Mouse (Mus musculus) embryonic facial prominence, embryonic 14.5 days (tissue): ENCODE results near the gene Lman1l. TPM values are rescaled to one million over a fixed set of nuclear protein-coding genes. Genes with fewer than 3 reads are reported as not detected.

Experiments
- ATAC-seq: fragments of 200-750 bp; cut with Nextera tagmentation; 2 replicates; pipeline ENCODE4 v1.8.0; 2017; ENCODE audit warnings: low read depth, moderate number of reproducible peaks, moderate TSS enrichment
- DNase-seq: peaks from one replicate; pipeline ENCODE4 v3.0.0-alpha.2; 2015; ENCODE audit warnings: low spot score
- H3K27ac ChIP-seq: fragments of 300-500 bp; sonication (generic); replicated peaks from 2 replicates; pipeline ENCODE4 v1.5.1; 2014; ENCODE audit warnings: low read depth, mild to moderate bottlenecking, low read length, moderate library complexity
- H3K27me3 ChIP-seq: fragments of 300-500 bp; sonication (generic); replicated peaks from 2 replicates; pipeline ENCODE4 v1.6.1; 2014; ENCODE audit warnings: low read length; ENCODE audit not compliant: control insufficient read depth, insufficient read depth
- H3K36me3 ChIP-seq: fragments of 300-500 bp; sonication (generic); 2 replicates; pipeline ENCODE4 v1.6.1; 2014; ENCODE audit warnings: low read length, mixed read lengths; ENCODE audit not compliant: control insufficient read depth, insufficient read depth
- H3K4me1 ChIP-seq: fragments of 300-500 bp; sonication (generic); 2 replicates; pipeline ENCODE4 v1.6.1; 2014; ENCODE audit warnings: antibody characterized with exemption, low read length; ENCODE audit not compliant: control insufficient read depth, insufficient read depth
- H3K4me2 ChIP-seq: fragments of 300-500 bp; sonication (generic); 2 replicates; pipeline ENCODE4 v1.6.1; 2014; ENCODE audit warnings: low read depth, mild to moderate bottlenecking, low read length, moderate library complexity, mixed read lengths
- H3K4me3 ChIP-seq: fragments of 300-500 bp; sonication (generic); 2 replicates; pipeline ENCODE4 v1.5.1; 2014; ENCODE audit warnings: low read depth, mild to moderate bottlenecking, low read length
- H3K9ac ChIP-seq: fragments of 300-500 bp; sonication (generic); 2 replicates; pipeline ENCODE4 v1.6.1; 2014; ENCODE audit warnings: low read depth, mild to moderate bottlenecking, low read length, moderate library complexity, mixed read lengths
- H3K9me3 ChIP-seq: fragments of 300-500 bp; sonication (generic); 2 replicates; pipeline ENCODE4 v1.6.1; 2016; ENCODE audit warnings: low read length; ENCODE audit not compliant: control insufficient read depth
- WGBS: fragments of 180-500 bp; shearing (Covaris S2); extraction: QIAGEN DNeasy Blood & Tissue Kit; methylation state at CpG from one replicate; pipeline ENCODE4 v1.1.7; 2014; 5-methylcytosine and 5-hydroxymethylcytosine counted together
- polyA plus RNA-seq: library from polyadenylated mRNA; unstranded; fragments of >200 nt; fragmentation: Nextera tagmentation; extraction: Ambion mirVana; gene quantifications from 2 replicates; pipeline ENCODE4 v1.2.1, GENCODE M21; 2014

The Lman1l gene
- polyA plus RNA-seq, 1 experiment from 2014 or later, result not detected

DNA sequence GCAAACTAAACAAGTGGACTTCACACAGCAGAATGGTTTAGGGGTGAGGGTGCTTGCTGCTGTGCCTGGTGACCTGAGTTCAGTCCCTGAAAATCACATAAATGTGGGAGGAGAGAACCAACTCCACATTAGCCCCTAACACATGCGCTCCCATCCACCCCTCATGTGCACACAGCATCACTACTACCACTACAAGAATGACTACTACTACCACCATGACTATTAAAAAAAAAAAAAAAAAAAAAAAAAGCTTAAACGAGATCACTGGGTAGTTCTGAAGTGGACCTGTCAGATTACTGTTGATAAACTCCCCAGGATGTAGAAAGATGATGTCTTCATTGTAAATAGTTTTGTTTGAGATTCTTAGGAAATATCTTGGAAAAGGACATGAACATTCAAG, 61.0 kb downstream of the Lman1l start:
- Histone ChIP-seq H3K27ac (no peak overlapping the region), H3K4me1 (peaks cover 21% of the 10 kb centered on the region), H3K9me3 (no peaks in the 10 kb centered on the region), H3K9ac (no peak overlapping the region), H3K36me3 (no peaks in the 10 kb centered on the region), H3K4me2 (no peak overlapping the region), H3K4me3 (no peak overlapping the region), H3K27me3 (no peaks in the 10 kb centered on the region)
- DNase-seq (no peak), ATAC-seq (no peak)
- 77% methylated on average over 2 of the region's 2 CpGs for WGBS

DNA sequence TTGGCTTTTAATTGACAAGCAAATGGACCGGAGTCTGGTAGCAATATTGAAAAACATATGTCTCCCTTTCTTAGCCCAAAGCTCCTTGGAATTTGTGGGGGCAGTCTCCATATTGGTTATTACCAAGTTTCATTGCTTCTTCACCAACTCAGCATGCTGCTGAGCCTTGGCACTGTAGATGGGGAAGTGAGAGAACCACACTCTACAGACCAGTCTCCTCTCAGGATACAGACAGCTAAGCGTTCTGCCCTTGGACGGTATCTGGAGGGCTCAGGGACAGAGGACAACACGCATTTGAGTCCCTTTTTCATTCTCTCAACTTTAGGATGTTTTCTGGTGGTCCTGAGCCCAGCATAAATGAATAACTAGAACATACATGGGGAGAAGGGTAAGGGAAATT, 61.9 kb downstream of the Lman1l start:
- peaks cover 21% of the 10 kb centered on the region for H3K4me1 ChIP-seq
- H3K36me3 ChIP-seq, result no peaks in the 10 kb centered on the region
- ATAC-seq, result no peak
- no peak overlapping the region for H3K4me3 ChIP-seq
- WGBS, result 81% methylated on average over 4 of the region's 4 CpGs
- H3K4me2 ChIP-seq, result no peak overlapping the region
- H3K27ac ChIP-seq, result no peak overlapping the region
- no peak overlapping the region for H3K9ac ChIP-seq
- no peaks in the 10 kb centered on the region for H3K9me3 ChIP-seq
- H3K27me3 ChIP-seq, result no peaks in the 10 kb centered on the region
- no peak for DNase-seq

DNA sequence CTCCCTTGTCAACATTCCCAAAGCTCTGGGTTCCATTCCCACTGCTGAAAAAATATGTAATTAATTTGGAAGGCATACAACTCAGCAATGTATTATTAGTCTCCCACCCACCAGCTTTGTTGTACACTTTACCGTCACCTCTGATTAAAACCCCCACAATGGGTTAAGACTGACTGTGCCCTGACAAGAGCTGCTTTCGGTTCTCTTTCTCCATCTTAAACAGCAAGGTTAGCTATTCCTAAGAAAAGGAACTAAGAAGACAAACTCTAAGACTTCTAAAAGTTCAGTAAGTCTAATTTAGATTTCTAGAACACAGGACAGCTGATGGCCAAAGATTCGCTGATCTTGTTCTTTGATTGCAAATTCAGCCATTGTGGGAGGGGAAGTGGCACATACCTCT, 63.4 kb downstream of the Lman1l start:
- Histone ChIP-seq H3K27me3 (no peaks in the 10 kb centered on the region), H3K4me1 (peaks cover 15% of the 10 kb centered on the region), H3K9ac (no peak overlapping the region), H3K9me3 (no peaks in the 10 kb centered on the region), H3K4me2 (no peak overlapping the region), H3K4me3 (no peak overlapping the region), H3K27ac (no peak overlapping the region), H3K36me3 (no peaks in the 10 kb centered on the region)
- DNase-seq (no peak), ATAC-seq (no peak)
- 77% methylated on average over 3 of the region's 3 CpGs for WGBS

Other genes starting within 250 kb of the Lman1l start
- gene Ppcdc, start 180.7 kb downstream of the Lman1l start, polyA plus RNA-seq, result 20.2 and 25.2 TPM in 2 replicates
- 10.9 and 14.5 TPM in 2 replicates for gene Scamp5, start 152.7 kb downstream of the Lman1l start, polyA plus RNA-seq
- gene Rpp25, start 116.7 kb downstream of the Lman1l start, polyA plus RNA-seq, result 0.86 and 1.4 TPM in 2 replicates
- gene Cox5a, start 99.5 kb downstream of the Lman1l start, polyA plus RNA-seq, result 479 and 555 TPM in 2 replicates
- gene Fam219b, start 83.2 kb downstream of the Lman1l start, polyA plus RNA-seq, result 21.1 and 24.2 TPM in 2 replicates
- 40.4 and 44.5 TPM in 2 replicates for gene Mpi, start 68.0 kb downstream of the Lman1l start, polyA plus RNA-seq
- gene Scamp2, start 59.8 kb downstream of the Lman1l start, polyA plus RNA-seq, result 79.4 and 81.4 TPM in 2 replicates
- gene Ulk3, start 31.3 kb downstream of the Lman1l start, polyA plus RNA-seq, result 9.4 and 11.4 TPM in 2 replicates
- not detected in 2 replicates for gene Cplx3, start 14.5 kb downstream of the Lman1l start, polyA plus RNA-seq
- 25.7 and 26.6 TPM in 2 replicates for gene Csk, start 32.9 kb upstream of the Lman1l start, polyA plus RNA-seq
- not detected in 2 replicates for gene Cyp1a2, start 62.9 kb upstream of the Lman1l start, polyA plus RNA-seq
- 0.08 TPM in 1 of 2 replicates, not detected in the other for gene Cyp1a1, start 67.2 kb upstream of the Lman1l start, polyA plus RNA-seq
- gene Edc3, start 87.8 kb upstream of the Lman1l start, polyA plus RNA-seq, result 22.1 and 25.0 TPM in 2 replicates
- gene Clk3, start 145.1 kb upstream of the Lman1l start, polyA plus RNA-seq, result 54.7 and 59.6 TPM in 2 replicates
- gene Arid3b, start 216.0 kb upstream of the Lman1l start, polyA plus RNA-seq, result 3.8 and 4.1 TPM in 2 replicates